Mouse (Mus musculus): ENCODE results near the gene Lce1h.

Gene Lce1h

GRCm38 (mm10) chr3:92764965-92765364 lies at the start of gene Lce1h:
Gene Lce1h (minus strand): TSS chr3:92765065.
- DNase-seq, result no peak

GRCm38 (mm10) chr3:92807791-92808190 lies 42.9 kb upstream of the Lce1h start, which contains the start of gene Lce1k:
Gene Lce1k (minus strand): TSS chr3:92807891.
- DNase-seq, result no peak

- DNase-seq, result no peak
Observed at GRCm38 (mm10) chr3:92790414-92790813, 25.5 kb upstream of the Lce1h start, which contains the start of gene Lce1j. Gene Lce1j (minus strand): TSS chr3:92790514.

- no peak for DNase-seq
Observed at GRCm38 (mm10) chr3:92778799-92779198, 13.9 kb upstream of the Lce1h start, which contains the start of gene Lce1i. Gene Lce1i (minus strand): TSS chr3:92778899.

DNA sequence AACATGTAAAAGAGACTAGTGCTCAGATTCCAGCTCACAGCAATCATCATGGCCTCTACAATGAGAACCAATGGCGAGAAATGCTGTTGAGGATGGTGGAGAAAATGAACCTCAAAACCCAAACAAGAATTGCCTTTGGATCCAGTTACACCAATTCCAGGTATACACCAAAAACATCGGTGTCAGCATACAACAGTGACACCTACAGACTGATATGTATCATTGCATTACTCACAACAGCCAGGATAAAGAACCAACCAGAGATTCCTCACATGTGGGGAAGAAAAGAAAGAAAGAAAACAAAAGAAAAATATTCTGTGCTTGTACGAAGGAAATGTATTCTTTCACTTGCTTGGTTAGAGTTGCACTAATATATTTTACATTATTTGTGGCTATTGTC lies 6.7 kb upstream of the Lce1h start:
- DNase-seq, result no peak

DNA sequence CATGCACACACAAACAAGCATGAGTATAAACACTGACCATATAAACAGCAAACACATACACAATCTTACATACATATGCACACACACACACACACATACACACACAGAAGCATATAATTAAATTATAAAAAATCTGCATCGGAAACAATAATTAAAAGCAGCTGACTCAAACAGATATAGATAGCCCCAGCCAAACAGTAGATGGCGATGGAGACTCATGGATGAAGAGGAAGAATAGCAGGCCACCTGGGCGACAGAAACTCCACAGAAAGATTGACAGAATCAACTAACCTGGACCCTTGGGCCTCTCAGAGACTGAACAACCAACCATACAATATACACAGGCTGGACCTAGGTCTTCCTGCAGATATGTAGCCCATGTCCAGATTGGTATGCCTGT lies 11.7 kb downstream of the Lce1h start:
- no peak for DNase-seq

DNA sequence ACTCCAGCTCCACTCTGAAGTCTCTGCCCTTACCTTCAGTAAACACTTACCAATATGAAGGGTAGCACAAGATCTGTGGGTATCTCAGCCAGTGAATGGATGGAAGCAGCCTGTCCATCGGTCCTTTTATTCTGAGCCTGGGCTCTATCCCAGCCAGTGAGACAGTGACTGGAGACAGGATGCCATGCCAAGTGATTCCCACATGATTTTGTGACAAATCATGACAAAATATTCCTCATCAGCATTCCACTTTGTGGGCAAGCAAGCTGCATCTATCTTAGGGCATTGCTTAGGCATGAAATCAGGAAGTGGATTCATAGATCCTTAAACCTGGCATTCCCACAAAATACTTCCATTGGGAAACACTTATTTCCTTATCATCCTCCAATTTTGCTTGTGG lies 12.6 kb downstream of the Lce1h start, which contains the start of gene Lce1g:
Gene Lce1g (minus strand): TSS at position 101 of the 400 bp plus-strand sequence.
- no peak for DNase-seq

- no peak for DNase-seq
Observed at GRCm38 (mm10) chr3:92738996-92739395, 25.9 kb downstream of the Lce1h start, which contains the start of gene Gm38119. Gene Gm38119 (minus strand): TSS chr3:92739096.

GRCm38 (mm10) chr3:92722631-92723030 lies 42.2 kb downstream of the Lce1h start:
- no peak for DNase-seq

DNA sequence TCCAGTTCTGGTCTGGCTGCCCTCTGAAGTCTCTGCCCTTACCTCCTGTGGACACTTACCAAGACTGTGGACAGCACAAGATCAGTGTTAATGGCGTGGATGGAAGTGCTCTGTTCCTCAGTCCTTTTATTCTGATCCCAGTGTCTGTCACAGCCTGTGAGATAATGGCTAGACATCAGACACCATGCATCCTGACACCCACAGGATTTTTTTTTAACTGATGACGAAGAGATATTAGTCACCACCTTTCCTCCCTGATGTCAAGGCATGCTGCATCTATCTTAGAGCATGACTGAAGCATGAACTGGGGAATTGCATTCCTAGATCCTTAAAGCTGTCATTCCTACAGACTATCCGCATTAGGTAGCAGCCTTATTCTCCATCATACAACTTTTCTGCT lies 44.6 kb downstream of the Lce1h start, which contains the start of gene Lce1f:
Gene Lce1f (minus strand): TSS at position 101 of the 400 bp plus-strand sequence.
- DNase-seq, result no peak

GRCm38 (mm10) chr3:92715122-92715521 lies 49.7 kb downstream of the Lce1h start:
- no peak for DNase-seq

Measured in lung, postnatal 4 days (tissue).